Mouse (Mus musculus) liver, adult 2 months (tissue): ENCODE results near the gene Hoxb4. TPM values are rescaled to one million over a fixed set of nuclear protein-coding genes. Genes with fewer than 3 reads are reported as not detected.
A peak's percentile ranks its signal among the peaks of the same experiment; 100 is the strongest.

Experiments
- DNase-seq: peaks from one replicate; pipeline ENCODE4 v3.0.0-alpha.2; 2011; ENCODE audit warnings: low read depth, low spot score; ENCODE audit errors: extremely low read depth
- H3K27ac ChIP-seq: fragments of 200-500 bp; replicated peaks from 2 replicates; pipeline ENCODE4 v1.5.1; 2012; ENCODE audit warnings: low read depth, mild to moderate bottlenecking, control low read depth, inconsistent platforms, low read length; ENCODE audit not compliant: insufficient read depth
- H3K27me3 ChIP-seq: fragments of 200-500 bp; 2 replicates; pipeline ENCODE4 v1.6.1; 2012; ENCODE audit warnings: mild to moderate bottlenecking, moderate library complexity, low read length, inconsistent platforms; ENCODE audit not compliant: control insufficient read depth, insufficient read depth
- H3K36me3 ChIP-seq: fragments of 200-500 bp; 2 replicates; pipeline ENCODE4 v1.6.1; 2012; ENCODE audit warnings: low read length, inconsistent platforms; ENCODE audit not compliant: control insufficient read depth, insufficient read depth
- H3K4me1 ChIP-seq: fragments of 200-500 bp; 2 replicates; pipeline ENCODE4 v1.6.1; 2011; ENCODE audit warnings: low read length; ENCODE audit not compliant: control insufficient read depth, insufficient read depth
- H3K4me3 ChIP-seq: fragments of 200-500 bp; 2 replicates; pipeline ENCODE4 v1.5.1; 2011; ENCODE audit warnings: low read depth, mild to moderate bottlenecking, control low read depth, low read length, moderate library complexity; ENCODE audit not compliant: insufficient read depth
- H3K79me2 ChIP-seq: fragments of 200-500 bp; 2 replicates; pipeline ENCODE4 v1.6.1; 2012; ENCODE audit warnings: inconsistent platforms, mild to moderate bottlenecking, low read length, moderate library complexity; ENCODE audit not compliant: control insufficient read depth, insufficient read depth
- H3K9ac ChIP-seq: fragments of 200-500 bp; 2 replicates; pipeline ENCODE4 v1.6.1; 2012; ENCODE audit warnings: low read depth, mild to moderate bottlenecking, control low read depth, inconsistent platforms, low read length
- CTCF ChIP-seq: fragments of 200-500 bp; IDR thresholded peaks from 2 replicates; pipeline ENCODE4 v1.5.1; 2011; ENCODE audit warnings: low read depth, low read length, control low read depth
- POLR2A ChIP-seq: fragments of 200-500 bp; IDR thresholded peaks from 2 replicates; pipeline ENCODE4 v1.6.1; 2011; ENCODE audit warnings: low read length, control low read depth; ENCODE audit not compliant: insufficient read depth; ENCODE audit errors: extremely low read depth
- WGBS: fragments of 180-500 bp; shearing (Covaris S2); methylation state at CpG from one replicate; pipeline ENCODE4 v1.1.7; 2018; 5-methylcytosine and 5-hydroxymethylcytosine counted together
- polyA plus RNA-seq: library from polyadenylated mRNA; depleted of rRNA; stranded (reverse); fragments of >200 nt; gene quantifications from 2 replicates; pipeline ENCODE4 v1.2.3, GENCODE M21; 2012
- total RNA-seq: library from RNA; depleted of rRNA; stranded (reverse); fragments of >200 nt; gene quantifications from 2 replicates; pipeline ENCODE4 v1.2.3, GENCODE M21; 2014

The Hoxb4 gene
- total and polyA plus RNA-seq, 2 experiments: 0.37 to 0.91 TPM

GRCm38 (mm10) chr11:96284774-96285734, 33.0 kb upstream of the Hoxb4 start:
- Histone ChIP-seq H3K36me3 (no peaks in the 10 kb centered on the region), H3K79me2 (no peaks in the 10 kb centered on the region), H3K9ac (peak overlapping the region; percentile 42; the same call in 1 of the 2 replicates), H3K27me3 (peaks cover 35% of the 10 kb centered on the region), H3K4me3 (peak overlapping the region; percentile 54; the same call in 1 of the 2 replicates), H3K4me1 (peaks cover 3% of the 10 kb centered on the region; the same call in 1 of the 2 replicates), H3K27ac (no peak overlapping the region)
- 8% methylated on average over 37 of the region's 37 CpGs for WGBS
- no peak for DNase-seq
- TF ChIP-seq CTCF (no peak), POLR2A (no peak)

- Histone ChIP-seq H3K4me1 (peaks cover 3% of the 10 kb centered on the region; the same call in 1 of the 2 replicates), H3K4me3 (peak within 1 kb of the TSS; percentile 32), H3K27me3 (peaks cover 33% of the 10 kb centered on the region), H3K36me3 (no peaks in the 10 kb centered on the region), H3K9ac (peak within 1 kb of the TSS; percentile 46; the same call in 1 of the 2 replicates), H3K79me2 (no peaks in the 10 kb centered on the region), H3K27ac (0 out of 2 replicates have a peak within 1 kb of the TSS, but pooled peaks have one; percentile 2)
- WGBS: 7% methylated on average over 43 of the region's 43 CpGs
- TF ChIP-seq CTCF: no peak
- TF ChIP-seq POLR2A: no peak
- DNase-seq: no peak
Measured at GRCm38 (mm10) chr11:96285771-96286738, 32.0 kb upstream of the Hoxb4 start, which contains the start of gene Hoxb7. TSS of gene Hoxb7 (plus strand) at chr11:96286623.

GRCm38 (mm10) chr11:96286739-96287385, 31.2 kb upstream of the Hoxb4 start:
- peaks cover 3% of the 10 kb centered on the region; the same call in 1 of the 2 replicates for H3K4me1 ChIP-seq
- H3K4me3 ChIP-seq: peak overlapping the region; percentile 32
- TF ChIP-seq CTCF: no peak
- TF ChIP-seq POLR2A: no peak
- no peaks in the 10 kb centered on the region for H3K79me2 ChIP-seq
- no peak for DNase-seq
- H3K27me3 ChIP-seq: peaks cover 28% of the 10 kb centered on the region
- H3K27ac ChIP-seq: no peak overlapping the region
- peak overlapping the region; percentile 46; the same call in 1 of the 2 replicates for H3K9ac ChIP-seq
- 6% methylated on average over 55 of the region's 55 CpGs for WGBS
- no peaks in the 10 kb centered on the region for H3K36me3 ChIP-seq

GRCm38 (mm10) chr11:96287411-96287810, 30.7 kb upstream of the Hoxb4 start:
- Histone ChIP-seq H3K27ac (no peak overlapping the region), H3K4me3 (no peak overlapping the region), H3K4me1 (peaks cover 3% of the 10 kb centered on the region; the same call in 1 of the 2 replicates), H3K27me3 (peaks cover 28% of the 10 kb centered on the region), H3K79me2 (no peaks in the 10 kb centered on the region), H3K9ac (no peak overlapping the region; the same call in 1 of the 2 replicates), H3K36me3 (no peaks in the 10 kb centered on the region)
- no peak for DNase-seq
- WGBS: 7% methylated on average over 9 of the region's 9 CpGs
- TF ChIP-seq POLR2A (no peak), CTCF (no peak)
